In genomic region chr9:96727688-96728087, GRCm38 (mm10) we compare ENCODE assay signal across 8 mouse cellular contexts. TPM values are rescaled to one million over a fixed set of nuclear protein-coding genes. Genes with fewer than 3 reads are reported as not detected.
DNase-seq lines count a peak whose midpoint lies in the region; ATAC-seq and TF ChIP-seq lines count a peak whose summit lies in the region.

No protein-coding gene starts in this region.

- H3K4me1 ChIP-seq in liver, postnatal 0 days (ENCODE audit: insufficient read depth) = peaks cover 10% of the 10 kb centered on the region; the same call in 1 of the 2 replicates
- peaks cover 8% of the 10 kb centered on the region for H3K4me1 ChIP-seq in liver, embryonic 11.5 days (replicated peaks; ENCODE audit: control insufficient read depth, insufficient read depth, low read length)
- H3K4me1 ChIP-seq in forebrain, postnatal 0 days (ENCODE audit: insufficient read depth) = peaks cover 18% of the 10 kb centered on the region; the same call in 1 of the 2 replicates
- H3K4me1 ChIP-seq in neural tube, embryonic 15.5 days = peaks cover 41% of the 10 kb centered on the region

- peak; percentile 53 for DNase-seq in liver, postnatal 0 days
- DNase-seq in liver, embryonic 11.5 days (ENCODE audit: low spot score) = no peak
- peak; percentile 34 for DNase-seq in forebrain, postnatal 0 days
- DNase-seq in kidney, postnatal 10 days = peak; percentile 59
- no peak for DNase-seq in retina, postnatal 1 day
- no peak for DNase-seq in spleen, postnatal 4 days (ENCODE audit: low spot score in 2 of 2)
- DNase-seq in left cerebral cortex, adult 11 months (ENCODE audit: low spot score) = no peak

- H3K27me3 ChIP-seq in liver, postnatal 0 days (ENCODE audit: insufficient read depth, low read length) = no peaks in the 10 kb centered on the region
- H3K27me3 ChIP-seq in liver, embryonic 11.5 days (replicated peaks; ENCODE audit: control insufficient read depth, insufficient read depth, low read length) = no peaks in the 10 kb centered on the region; the same call in 1 of the 2 replicates
- H3K27me3 ChIP-seq in forebrain, postnatal 0 days (ENCODE audit: insufficient read depth, low read length) = no peaks in the 10 kb centered on the region
- H3K27me3 ChIP-seq in neural tube, embryonic 15.5 days (replicated peaks) = no peaks in the 10 kb centered on the region

- no peak for TF ChIP-seq CTCF in liver, postnatal 0 days (IDR thresholded peaks at IDR 0.05; ENCODE audit: low read depth)
- no peak for TF ChIP-seq CTCF in forebrain, postnatal 0 days (IDR thresholded peaks at IDR 0.05; ENCODE audit: low read depth)

- WGBS in liver, postnatal 0 days (ENCODE audit: insufficient replicate concordance) = 65% methylated on average over 6 of the region's 6 CpGs
- 89% methylated on average over 6 of the region's 6 CpGs for WGBS in liver, embryonic 11.5 days
- WGBS in forebrain, postnatal 0 days = 52% methylated on average over 6 of the region's 6 CpGs
- 84% methylated on average over 6 of the region's 6 CpGs for WGBS in neural tube, embryonic 15.5 days

- H3K4me3 ChIP-seq in liver, postnatal 0 days (ENCODE audit: low read depth, low read length) = no peak overlapping the region
- no peak overlapping the region for H3K4me3 ChIP-seq in liver, embryonic 11.5 days (ENCODE audit: low read depth, low read length)
- H3K4me3 ChIP-seq in forebrain, postnatal 0 days (ENCODE audit: low read depth, low read length) = no peak overlapping the region
- H3K4me3 ChIP-seq in neural tube, embryonic 15.5 days (replicated peaks) = no peak overlapping the region

- H3K4me2 ChIP-seq in liver, postnatal 0 days (ENCODE audit: low read depth, low read length) = no peak overlapping the region
- H3K4me2 ChIP-seq in liver, embryonic 11.5 days = no peak overlapping the region
- peak overlapping the region; percentile 60 for H3K4me2 ChIP-seq in forebrain, postnatal 0 days (ENCODE audit: low read depth)
- H3K4me2 ChIP-seq in neural tube, embryonic 15.5 days = peak overlapping the region; percentile 60

- H3K36me3 ChIP-seq in liver, postnatal 0 days (replicated peaks; ENCODE audit: insufficient read depth, low read length) = no peaks in the 10 kb centered on the region
- no peaks in the 10 kb centered on the region for H3K36me3 ChIP-seq in liver, embryonic 11.5 days (ENCODE audit: control insufficient read depth, insufficient read depth, low read length)
- H3K36me3 ChIP-seq in forebrain, postnatal 0 days (ENCODE audit: insufficient read depth) = no peaks in the 10 kb centered on the region
- no peaks in the 10 kb centered on the region for H3K36me3 ChIP-seq in neural tube, embryonic 15.5 days

- ATAC-seq in liver, postnatal 0 days = no peak
- no peak for ATAC-seq in liver, embryonic 11.5 days (replicated peaks; ENCODE audit: low FRiP score)
- ATAC-seq in forebrain, postnatal 0 days = no peak
- ATAC-seq in neural tube, embryonic 15.5 days (ENCODE audit: low FRiP score) = no peak

- no peaks in the 10 kb centered on the region for H3K9me3 ChIP-seq in liver, postnatal 0 days (ENCODE audit: low read length)
- no peaks in the 10 kb centered on the region for H3K9me3 ChIP-seq in liver, embryonic 11.5 days (ENCODE audit: control insufficient read depth, low read length)
- H3K9me3 ChIP-seq in forebrain, postnatal 0 days (ENCODE audit: low read length) = no peaks in the 10 kb centered on the region
- H3K9me3 ChIP-seq in neural tube, embryonic 15.5 days (replicated peaks) = no peaks in the 10 kb centered on the region

- H3K27ac ChIP-seq in liver, postnatal 0 days (ENCODE audit: low read depth) = no peak overlapping the region
- H3K27ac ChIP-seq in liver, embryonic 11.5 days (ENCODE audit: low read depth, low read length) = no peak overlapping the region
- peak overlapping the region; percentile 96 for H3K27ac ChIP-seq in forebrain, postnatal 0 days (ENCODE audit: low read depth, low read length)
- H3K27ac ChIP-seq in neural tube, embryonic 15.5 days (replicated peaks) = peak overlapping the region; percentile 97

- TF ChIP-seq EP300 in liver, postnatal 0 days (IDR thresholded peaks at IDR 0.05; ENCODE audit: low read depth) = no peak

- H3K9ac ChIP-seq in liver, postnatal 0 days (replicated peaks) = no peak overlapping the region
- H3K9ac ChIP-seq in liver, embryonic 11.5 days (ENCODE audit: low read depth, low read length) = no peak overlapping the region
- H3K9ac ChIP-seq in forebrain, postnatal 0 days = no peak overlapping the region
- H3K9ac ChIP-seq in neural tube, embryonic 15.5 days (replicated peaks) = no peak overlapping the region

RNA-seq across cellular contexts. Expression of gene Zbtb38, which starts 24.9 kb away (rescaled TPM):
- polyA plus RNA-seq in liver, postnatal 0 days (2015; fragmentation: Nextera tagmentation; extraction: Ambion mirVana) = 6.0 and 7.5 TPM in 2 replicates
- polyA plus RNA-seq in liver, embryonic 11.5 days (2014; fragmentation: Nextera tagmentation; extraction: Ambion mirVana) = 10.0 and 10.1 TPM in 2 replicates
- 57.6 and 68.3 TPM in 2 replicates for total RNA-seq in forebrain, postnatal 0 days (2014; rRNA removed)
- 31.8 and 44.2 TPM in 2 replicates for polyA plus RNA-seq in forebrain, postnatal 0 days (2015; fragmentation: Nextera tagmentation; extraction: Ambion mirVana)
- 48.0 and 52.3 TPM in 2 replicates for polyA plus RNA-seq in neural tube, embryonic 15.5 days (2015; fragmentation: Nextera tagmentation; extraction: Ambion mirVana)

Comparison
In these comparisons a context has a peak if more than half of its experiments do, and no peak if none do; other contexts are left out.
1. DNase-seq: peak in liver, postnatal 0 days (single experiment), forebrain, postnatal 0 days (single experiment) and kidney, postnatal 10 days (single experiment); none in liver, embryonic 11.5 days (single experiment), retina, postnatal 1 day (single experiment), spleen, postnatal 4 days (0 of 2) and left cerebral cortex, adult 11 months (single experiment).
2. H3K27ac ChIP-seq: peak in forebrain, postnatal 0 days (single experiment) and neural tube, embryonic 15.5 days (single experiment); none in liver, postnatal 0 days (single experiment) and liver, embryonic 11.5 days (single experiment).
3. H3K4me2 ChIP-seq: peak in forebrain, postnatal 0 days (single experiment) and neural tube, embryonic 15.5 days (single experiment); none in liver, postnatal 0 days (single experiment) and liver, embryonic 11.5 days (single experiment).